Mouse (Mus musculus) heart, adult 2 months (tissue): ENCODE measurements around the gene Gm20696. TPM values are rescaled to one million over a fixed set of nuclear protein-coding genes. Genes with fewer than 3 reads are reported as not detected.

Source experiments
- DNase-seq, 2 experiments: peaks; one replicate each; pipeline ENCODE4 v3.0.0; 2021
- H3K27ac ChIP-seq: fragments of 200-600 bp; 2 replicates; pipeline ENCODE4 v1.8.1; 2022
- H3K27me3 ChIP-seq: fragments of 200-500 bp; 2 replicates; pipeline ENCODE4 v1.6.1; 2012; ENCODE audit warnings: mild to moderate bottlenecking, low read length, inconsistent platforms, mixed read lengths; ENCODE audit not compliant: control insufficient read depth, insufficient read depth
- H3K36me3 ChIP-seq: fragments of 200-500 bp; 2 replicates; pipeline ENCODE4 v1.6.1; 2012; ENCODE audit warnings: low read length, inconsistent platforms; ENCODE audit not compliant: control insufficient read depth, insufficient read depth
- H3K4me1 ChIP-seq: fragments of 200-500 bp; 2 replicates; pipeline ENCODE4 v1.6.1; 2011; ENCODE audit warnings: low read length; ENCODE audit not compliant: control insufficient read depth, insufficient read depth
- H3K4me3 ChIP-seq: fragments of 200-600 bp; 2 replicates; pipeline ENCODE4 v1.8.1; 2022
- H3K79me2 ChIP-seq: fragments of 200-500 bp; replicated peaks from 2 replicates; pipeline ENCODE4 v1.6.1; 2012; ENCODE audit warnings: mild to moderate bottlenecking, inconsistent platforms, low read length, moderate library complexity, mixed read lengths; ENCODE audit not compliant: control insufficient read depth, insufficient read depth
- H3K9ac ChIP-seq: fragments of 200-500 bp; 2 replicates; pipeline ENCODE4 v1.6.1; 2012; ENCODE audit warnings: low read depth, mild to moderate bottlenecking, control low read depth, inconsistent platforms, low read length, mixed read lengths
- CTCF ChIP-seq: fragments of 200-600 bp; IDR thresholded peaks from 2 replicates; pipeline ENCODE4 v1.8.1; 2022; ENCODE audit warnings: antibody characterized with exemption, mild to moderate bottlenecking, moderate library complexity
- EP300 ChIP-seq: fragments of 200-500 bp; IDR thresholded peaks from 2 replicates; pipeline ENCODE4 v1.6.1; 2011; ENCODE audit warnings: low read depth, low read length, control low read depth; ENCODE audit not compliant: insufficient read depth
- POLR2A ChIP-seq: fragments of 200-500 bp; IDR thresholded peaks from 2 replicates; pipeline ENCODE4 v1.6.1; 2011; ENCODE audit warnings: mild to moderate bottlenecking, low read depth, low read length, control low read depth; ENCODE audit not compliant: insufficient read depth
- WGBS: fragments of 180-500 bp; shearing (Covaris S2); methylation state at CpG from one replicate; pipeline ENCODE4 v1.1.7; 2018; 5-methylcytosine and 5-hydroxymethylcytosine counted together
- intact Hi-C: fragments of 180-260 bp; cut with DNase I; formaldehyde crosslinking; loops from one replicate; pipeline ENCODE4 v1.15.1; 2025
- polyA plus RNA-seq: library from polyadenylated mRNA; depleted of rRNA; stranded (reverse); fragments of >200 nt; gene quantifications from 2 replicates; pipeline ENCODE4 v1.2.3, GENCODE M21; 2012
- total RNA-seq, 2 experiments: library from RNA; stranded (reverse); gene quantifications; 2 replicates each; pipeline ENCODE4 v1.2.3; 2021

Gene Gm20696
- total and polyA plus RNA-seq, 3 experiments, result 0.61 to 1.7 (median 1.4) TPM

DNA sequence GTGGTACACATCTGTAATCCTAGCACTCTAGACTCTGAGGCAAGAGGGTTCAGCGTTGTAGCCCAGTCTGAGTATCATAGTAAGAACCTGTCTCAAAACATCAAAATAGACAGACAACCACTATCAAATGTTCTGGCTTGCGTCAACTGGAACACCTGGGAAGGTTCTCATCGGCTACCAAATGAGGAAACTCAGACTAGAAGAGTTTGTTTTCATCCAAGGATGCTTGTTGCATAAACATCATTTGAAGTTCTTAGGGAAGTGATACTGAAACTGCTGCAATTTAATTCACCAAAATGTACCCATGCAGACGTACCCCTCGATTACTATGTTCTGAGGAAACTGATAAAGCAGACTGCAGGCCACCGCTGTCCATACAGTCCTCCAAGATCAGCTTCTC is 366.4 kb downstream of the Gm20696 start:
- Histone ChIP-seq H3K79me2 (no peaks in the 10 kb centered on the region), H3K36me3 (no peaks in the 10 kb centered on the region), H3K4me1 (peaks cover 3% of the 10 kb centered on the region), H3K27ac (no peak overlapping the region), H3K4me3 (no peak overlapping the region), H3K27me3 (no peaks in the 10 kb centered on the region), H3K9ac (no peak overlapping the region)
- no peak for DNase-seq
- TF ChIP-seq POLR2A (no peak), CTCF (no peak), EP300 (no peak)
- WGBS, result 87% methylated on average over 6 of the region's 6 CpGs
- intact Hi-C loops, result no loop called here

DNA sequence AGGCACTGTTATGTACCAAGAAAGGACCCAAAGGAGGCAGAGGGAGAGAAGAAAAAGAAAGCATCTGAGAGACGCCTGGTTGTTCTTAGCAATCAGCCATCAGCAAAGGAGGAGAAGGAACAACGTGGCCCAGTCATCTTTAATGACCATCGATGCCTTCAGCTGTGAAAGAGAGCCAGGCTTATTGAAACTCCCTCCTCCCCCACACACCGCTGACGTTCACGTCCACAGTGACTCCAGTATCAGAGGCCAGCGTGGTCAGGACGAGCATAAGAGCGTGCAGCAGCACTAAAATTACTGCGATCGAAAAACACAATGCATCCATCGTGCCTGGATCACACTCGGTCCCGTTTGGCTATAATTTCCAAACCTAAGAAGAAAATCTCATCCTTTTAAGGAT is 367.4 kb downstream of the Gm20696 start:
- 72% methylated on average over 14 of the region's 14 CpGs for WGBS
- H3K79me2 ChIP-seq, result no peaks in the 10 kb centered on the region
- H3K36me3 ChIP-seq, result no peaks in the 10 kb centered on the region
- intact Hi-C loops, result no loop called here
- peaks cover 3% of the 10 kb centered on the region for H3K4me1 ChIP-seq
- DNase-seq, result no peak
- H3K9ac ChIP-seq, result no peak overlapping the region
- no peak overlapping the region for H3K27ac ChIP-seq
- H3K27me3 ChIP-seq, result no peaks in the 10 kb centered on the region
- TF ChIP-seq CTCF, result no peak
- no peak for TF ChIP-seq POLR2A
- no peak for TF ChIP-seq EP300
- H3K4me3 ChIP-seq, result no peak overlapping the region

GRCm38 (mm10) chr6:99297535-99297934 is 369.1 kb downstream of the Gm20696 start:
- no peak overlapping the region for H3K27ac ChIP-seq
- H3K27me3 ChIP-seq, result no peaks in the 10 kb centered on the region
- H3K9ac ChIP-seq, result no peak overlapping the region
- H3K36me3 ChIP-seq, result no peaks in the 10 kb centered on the region
- no peaks in the 10 kb centered on the region for H3K79me2 ChIP-seq
- DNase-seq, result no peak
- WGBS, result 90% methylated on average over 5 of the region's 5 CpGs
- intact Hi-C loops, result no loop called here
- H3K4me1 ChIP-seq, result peaks cover under 1% of the 10 kb centered on the region
- no peak overlapping the region for H3K4me3 ChIP-seq
- TF ChIP-seq CTCF, result no peak
- no peak for TF ChIP-seq POLR2A
- TF ChIP-seq EP300, result no peak

GRCm38 (mm10) chr6:99295495-99295894 is 371.1 kb downstream of the Gm20696 start:
- intact Hi-C loops, result no loop called here
- Histone ChIP-seq H3K79me2 (no peaks in the 10 kb centered on the region), H3K4me3 (no peak overlapping the region), H3K4me1 (no peaks in the 10 kb centered on the region), H3K27ac (peak overlapping the region; percentile 45), H3K27me3 (no peaks in the 10 kb centered on the region), H3K36me3 (no peaks in the 10 kb centered on the region), H3K9ac (no peak overlapping the region)
- no peak for TF ChIP-seq CTCF
- 45% methylated on average over 8 of the region's 8 CpGs for WGBS
- peak in 1 of 2 experiments; percentile 33 for DNase-seq

DNA sequence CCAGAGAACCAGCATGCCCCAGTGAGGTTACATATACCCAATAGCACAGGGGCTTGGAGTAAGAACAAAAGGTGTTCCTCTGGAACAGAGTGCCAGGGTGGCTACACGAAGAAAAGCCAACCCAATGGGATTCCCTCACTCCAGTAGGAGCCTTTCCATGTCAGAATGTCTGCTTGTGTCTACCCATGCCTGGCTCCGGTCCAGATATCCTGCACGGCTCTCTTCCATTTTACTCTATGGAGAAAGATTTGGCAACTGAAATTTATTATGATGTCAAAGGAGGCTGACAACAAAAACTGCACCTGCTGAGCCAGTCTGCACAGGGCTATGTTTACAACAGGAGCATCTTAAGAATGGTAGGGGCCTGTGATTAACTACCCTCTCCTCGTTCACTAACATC is 377.4 kb downstream of the Gm20696 start:
- intact Hi-C loops, result no loop called here

DNA sequence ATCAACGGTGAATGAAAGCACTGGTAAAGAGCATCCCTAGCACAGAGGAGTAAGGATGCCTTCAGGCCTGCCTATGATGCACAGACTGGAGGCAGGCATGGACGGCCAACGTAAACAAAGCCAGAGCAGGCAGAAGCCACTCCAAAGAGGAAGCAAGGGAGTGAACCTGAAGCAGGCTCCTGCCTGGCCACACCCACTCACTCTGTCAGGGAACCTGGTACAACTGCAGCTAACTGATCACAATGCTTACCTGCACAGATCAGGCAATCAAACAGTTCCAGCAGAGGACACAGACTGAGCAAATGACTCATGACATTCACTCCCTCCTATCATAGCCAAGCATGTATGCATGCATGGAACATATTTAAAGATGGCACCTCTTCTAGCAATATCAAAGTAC is 381.6 kb downstream of the Gm20696 start:
- H3K36me3 ChIP-seq, result no peaks in the 10 kb centered on the region
- no peak overlapping the region for H3K4me3 ChIP-seq
- no peaks in the 10 kb centered on the region for H3K27me3 ChIP-seq
- WGBS, result 74% methylated on average over 3 of the region's 3 CpGs
- DNase-seq, result no peak
- intact Hi-C loops, result no loop called here
- no peak for TF ChIP-seq POLR2A
- TF ChIP-seq EP300, result no peak
- no peak for TF ChIP-seq CTCF
- H3K9ac ChIP-seq, result no peak overlapping the region
- H3K27ac ChIP-seq, result no peak overlapping the region
- H3K79me2 ChIP-seq, result no peaks in the 10 kb centered on the region
- no peaks in the 10 kb centered on the region for H3K4me1 ChIP-seq

More for the DNA sequence above, 377.4 kb downstream of the Gm20696 start:
- H3K9ac ChIP-seq, result no peak overlapping the region
- WGBS, result 70% methylated on average over 4 of the region's 4 CpGs
- no peak overlapping the region for H3K4me3 ChIP-seq
- TF ChIP-seq CTCF (no peak), EP300 (no peak), POLR2A (no peak)
- no peaks in the 10 kb centered on the region for H3K27me3 ChIP-seq
- H3K27ac ChIP-seq, result no peak overlapping the region
- H3K79me2 ChIP-seq, result no peaks in the 10 kb centered on the region
- no peaks in the 10 kb centered on the region for H3K36me3 ChIP-seq
- no peaks in the 10 kb centered on the region for H3K4me1 ChIP-seq
- DNase-seq, result no peak
